Mouse (Mus musculus): Measurements from ENCODE around the gene Uhrf2.
A peak's percentile ranks its signal among the peaks of the same experiment; 100 is the strongest.

- TF ChIP-seq USF1 (IDR thresholded peaks at IDR 0.05; ENCODE audit: low read depth) = no peak
- no peak for TF ChIP-seq MYOG (IDR thresholded peaks at IDR 0.05; ENCODE audit: control insufficient read depth in 1 of 3, insufficient read depth in 1 of 3, insufficient read length in 2 of 3, low read depth in 2 of 3)
- peak; percentile 21 for TF ChIP-seq POLR2A (IDR thresholded peaks at IDR 0.05; ENCODE audit: insufficient read length, low read depth)
- no peak for TF ChIP-seq MYOD1 (IDR thresholded peaks at IDR 0.05; ENCODE audit: control insufficient read depth in 1 of 3, insufficient read length in 2 of 3, low read depth in 2 of 3)
- TF ChIP-seq SRF (IDR thresholded peaks at IDR 0.05; ENCODE audit: control insufficient read depth, insufficient read length, low read depth) = no peak
- no peak for TF ChIP-seq TCF12 (IDR thresholded peaks at IDR 0.05; ENCODE audit: insufficient read depth, poor library complexity, severe bottlenecking)
- TF ChIP-seq E2F4 (IDR thresholded peaks at IDR 0.05; ENCODE audit: insufficient read depth) = no peak
- no peak for TF ChIP-seq MAX (IDR thresholded peaks at IDR 0.05; ENCODE audit: low read depth)
- no peak for TF ChIP-seq CEBPB (IDR thresholded peaks at IDR 0.05; ENCODE audit: insufficient read depth, poor library complexity, severe bottlenecking)
- TF ChIP-seq TCF3 (IDR thresholded peaks at IDR 0.05; ENCODE audit: insufficient read length, low read depth) = no peak
- TF ChIP-seq POLR2AphosphoS2 (IDR thresholded peaks at IDR 0.05; ENCODE audit: insufficient read length, low read depth) = no peak
- TF ChIP-seq REST (IDR thresholded peaks at IDR 0.05; ENCODE audit: insufficient read depth, insufficient read length) = no peak
Measured at GRCm38 (mm10) chr19:30030636-30031467, 539 bp downstream of the Uhrf2 start.

Measured in myocyte (in vitro differentiated cells).